Mouse (Mus musculus) C2C12 (cell line): ENCODE results near the gene Tnfsf14. TPM values are rescaled to one million over a fixed set of nuclear protein-coding genes. Genes with fewer than 3 reads are reported as not detected.

Source experiments
- H3K27me3 ChIP-seq: one replicate; pipeline ENCODE4 v1.6.1; 2011; ENCODE audit not compliant: control insufficient read depth, insufficient read depth, insufficient read length
- H3K36me3 ChIP-seq: one replicate; pipeline ENCODE4 v1.6.1; 2011; ENCODE audit not compliant: control insufficient read depth, insufficient read depth
- H3K4me3 ChIP-seq: one replicate; pipeline ENCODE4 v1.5.1; 2011; ENCODE audit warnings: mild to moderate bottlenecking, control low read depth; ENCODE audit not compliant: poor library complexity, insufficient read depth, severe bottlenecking
- H3K79me2 ChIP-seq: one replicate; pipeline ENCODE4 v1.6.1; 2011; ENCODE audit not compliant: control insufficient read depth, insufficient read depth
- H3K79me3 ChIP-seq: one replicate; pipeline ENCODE4 v1.6.1; 2011; ENCODE audit warnings: low read depth, control low read depth
- H3ac ChIP-seq: one replicate; pipeline ENCODE3; 2011; ENCODE audit warnings: low read depth; ENCODE audit not compliant: control insufficient read depth, insufficient read length
- CEBPB ChIP-seq: IDR thresholded peaks from one replicate; pipeline ENCODE4 v1.6.1; 2011; ENCODE audit warnings: low read depth, mild to moderate bottlenecking, control low read depth, moderate library complexity
- CTCF ChIP-seq: IDR thresholded peaks from one replicate; pipeline ENCODE4 v1.5.1; 2011; ENCODE audit not compliant: control insufficient read depth, insufficient read depth, insufficient read length
- FOSL1 ChIP-seq: IDR thresholded peaks from one replicate; pipeline ENCODE4 v1.8.0; 2011; ENCODE audit warnings: mild to moderate bottlenecking, low read length; ENCODE audit not compliant: poor library complexity, insufficient read depth, severe bottlenecking
- MAX ChIP-seq: IDR thresholded peaks from one replicate; pipeline ENCODE4 v1.6.1; 2011; ENCODE audit warnings: mild to moderate bottlenecking, control low read depth
- MYOD1 ChIP-seq: IDR thresholded peaks from one replicate; pipeline ENCODE4 v1.6.1; 2011; ENCODE audit warnings: low read depth; ENCODE audit not compliant: control insufficient read depth, insufficient read length
- MYOG ChIP-seq: IDR thresholded peaks from one replicate; pipeline ENCODE4 v1.6.1; 2011; ENCODE audit not compliant: control insufficient read depth, insufficient read length; ENCODE audit errors: extremely low read depth
- USF1 ChIP-seq: IDR thresholded peaks from one replicate; pipeline ENCODE4 v1.6.1; 2011; ENCODE audit warnings: low read depth, mild to moderate bottlenecking, control low read depth, moderate library complexity
- polyA plus RNA-seq: library from polyadenylated mRNA; unstranded; fragments of >200 nt; fragmentation: generic; extraction: Trizol; gene quantifications from one replicate; pipeline ENCODE4 v1.2.1, GENCODE M21; 2012; ENCODE audit warnings: missing spikeins

Gene Tnfsf14
- polyA plus RNA-seq, 1 experiment = not detected

- Histone ChIP-seq H3K4me3 (no peak overlapping the region), H3ac (no peak overlapping the region), H3K79me3 (no peaks in the 10 kb centered on the region), H3K27me3 (peaks cover 43% of the 10 kb centered on the region), H3K79me2 (no peaks in the 10 kb centered on the region), H3K36me3 (no peaks in the 10 kb centered on the region)
- TF ChIP-seq CEBPB = no peak
- TF ChIP-seq MAX = no peak
- TF ChIP-seq MYOG = no peak
- TF ChIP-seq MYOD1 = no peak
- TF ChIP-seq USF1 = no peak
- no peak for TF ChIP-seq FOSL1
- no peak for TF ChIP-seq CTCF
These were observed 41.0 kb downstream of the Tnfsf14 start for GRCm38 (mm10) chr17:57153006-57153405.

GRCm38 (mm10) chr17:57148994-57149803, 44.8 kb downstream of the Tnfsf14 start, which contains the start of gene Cd70:
TSS of gene Cd70 (minus strand) at chr17:57149777.
- Histone ChIP-seq H3K4me3 (no peak within 1 kb of the TSS), H3K36me3 (no peaks in the 10 kb centered on the region), H3K79me3 (no peaks in the 10 kb centered on the region), H3ac (no peak within 1 kb of the TSS), H3K79me2 (no peaks in the 10 kb centered on the region), H3K27me3 (peaks cover 51% of the 10 kb centered on the region)
- TF ChIP-seq MYOG = no peak
- TF ChIP-seq CTCF = no peak
- no peak for TF ChIP-seq USF1
- no peak for TF ChIP-seq MYOD1

DNA sequence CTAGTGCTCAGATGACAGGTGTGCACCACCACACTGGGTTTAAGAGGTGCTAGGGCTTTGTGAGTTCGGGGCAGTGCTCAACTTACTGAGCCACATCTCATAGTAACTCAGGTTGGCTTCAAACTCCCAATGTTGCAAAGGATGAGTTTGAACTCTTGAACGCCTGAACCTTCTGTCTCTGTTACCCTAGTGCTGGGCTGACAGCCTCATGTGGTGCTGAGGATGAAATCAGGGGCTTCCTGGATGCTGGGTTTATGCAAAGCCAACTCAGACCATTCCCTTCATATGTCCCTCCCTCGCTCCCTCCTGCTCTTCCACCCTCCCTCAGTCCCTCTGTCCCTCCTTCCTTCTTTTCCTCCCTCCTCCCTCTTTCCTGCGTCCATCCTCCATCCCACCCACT, 45.6 kb downstream of the Tnfsf14 start:
- Histone ChIP-seq H3K79me3 (no peaks in the 10 kb centered on the region), H3K36me3 (no peaks in the 10 kb centered on the region), H3K27me3 (peaks cover 54% of the 10 kb centered on the region), H3ac (no peak overlapping the region), H3K4me3 (no peak overlapping the region), H3K79me2 (no peaks in the 10 kb centered on the region)
- TF ChIP-seq MYOD1 = no peak
- TF ChIP-seq USF1 = no peak
- no peak for TF ChIP-seq MAX
- TF ChIP-seq FOSL1 = no peak
- no peak for TF ChIP-seq MYOG

DNA sequence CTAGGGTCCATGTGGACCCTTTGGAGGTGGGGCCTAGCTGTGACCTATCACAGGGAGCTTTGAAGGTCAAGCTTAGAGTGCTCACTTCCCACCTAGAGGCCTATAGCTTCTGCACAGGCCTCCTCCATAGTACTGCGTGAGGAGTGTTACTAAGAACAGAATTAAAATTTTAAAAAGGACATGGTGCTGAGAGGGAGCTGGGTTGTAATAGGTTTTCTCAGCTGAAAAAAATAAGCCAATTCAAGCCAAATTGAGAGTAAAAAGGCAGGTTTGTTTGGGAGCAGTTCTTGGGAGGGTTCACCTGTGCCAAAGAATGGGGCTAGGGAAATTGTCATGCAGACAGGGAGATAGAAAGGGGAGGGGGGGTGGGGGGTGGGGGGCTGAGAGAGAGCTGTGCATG, 48.9 kb downstream of the Tnfsf14 start:
- H3K79me3 ChIP-seq = no peaks in the 10 kb centered on the region
- H3K36me3 ChIP-seq = no peaks in the 10 kb centered on the region
- H3K79me2 ChIP-seq = no peaks in the 10 kb centered on the region
- H3K27me3 ChIP-seq = peaks cover 39% of the 10 kb centered on the region
- no peak for TF ChIP-seq MYOD1
- TF ChIP-seq CTCF = no peak
- no peak for TF ChIP-seq FOSL1
- no peak for TF ChIP-seq CEBPB
- TF ChIP-seq MYOG = no peak
- no peak for TF ChIP-seq MAX
- no peak overlapping the region for H3K4me3 ChIP-seq
- H3ac ChIP-seq = no peak overlapping the region

- Histone ChIP-seq H3K79me2 (no peaks in the 10 kb centered on the region), H3K27me3 (peaks cover 25% of the 10 kb centered on the region), H3K36me3 (no peaks in the 10 kb centered on the region), H3K4me3 (no peak overlapping the region), H3K79me3 (no peaks in the 10 kb centered on the region), H3ac (no peak overlapping the region)
- no peak for TF ChIP-seq CTCF
- TF ChIP-seq FOSL1 = no peak
- TF ChIP-seq USF1 = no peak
These were observed 50.3 kb downstream of the Tnfsf14 start for GRCm38 (mm10) chr17:57143704-57144103.

GRCm38 (mm10) chr17:57139708-57140107, 54.3 kb downstream of the Tnfsf14 start:
- Histone ChIP-seq H3K4me3 (no peak overlapping the region), H3ac (no peak overlapping the region), H3K36me3 (no peaks in the 10 kb centered on the region), H3K27me3 (peaks cover 7% of the 10 kb centered on the region), H3K79me3 (no peaks in the 10 kb centered on the region), H3K79me2 (no peaks in the 10 kb centered on the region)
- TF ChIP-seq CTCF = no peak
- TF ChIP-seq USF1 = no peak
- TF ChIP-seq FOSL1 = no peak
- TF ChIP-seq MYOD1 = no peak
- TF ChIP-seq MAX = no peak
- TF ChIP-seq MYOG = no peak
- no peak for TF ChIP-seq CEBPB
